Mouse (Mus musculus) spleen, adult 2 months (tissue): Measurements from ENCODE around the gene Mpo. TPM values are rescaled to one million over a fixed set of nuclear protein-coding genes. Genes with fewer than 3 reads are reported as not detected.

Experiments
- DNase-seq, 2 experiments: peaks; one replicate each; pipeline versions ENCODE4 v3.0.0 to v3.0.0-alpha.2; 2012 to 2021; ENCODE audit warnings: low spot score in 2 of 2, low read depth in 1 of 2
- H3K27ac ChIP-seq: fragments of 200-500 bp; 2 replicates; pipeline ENCODE4 v1.5.1; 2012; ENCODE audit warnings: low read length, inconsistent platforms; ENCODE audit not compliant: insufficient read depth
- H3K27me3 ChIP-seq: fragments of 200-500 bp; 2 replicates; pipeline ENCODE4 v1.6.1; 2012; ENCODE audit warnings: mild to moderate bottlenecking, moderate library complexity, low read length, inconsistent platforms; ENCODE audit not compliant: control insufficient read depth, insufficient read depth
- H3K36me3 ChIP-seq: fragments of 200-500 bp; 2 replicates; pipeline ENCODE4 v1.6.1; 2012; ENCODE audit warnings: mild to moderate bottlenecking, low read length, inconsistent platforms; ENCODE audit not compliant: control insufficient read depth, insufficient read depth
- H3K4me1 ChIP-seq: fragments of 200-500 bp; 2 replicates; pipeline ENCODE4 v1.6.1; 2011; ENCODE audit warnings: inconsistent platforms; ENCODE audit not compliant: control insufficient read depth, insufficient read depth, insufficient read length
- H3K4me3 ChIP-seq: fragments of 200-500 bp; 2 replicates; pipeline ENCODE4 v1.5.1; 2011; ENCODE audit warnings: mild to moderate bottlenecking, inconsistent platforms; ENCODE audit not compliant: insufficient read depth, insufficient read length; ENCODE audit errors: extremely low read depth
- CTCF ChIP-seq: fragments of 200-500 bp; IDR thresholded peaks from 2 replicates; pipeline ENCODE4 v1.5.1; 2011; ENCODE audit warnings: mild to moderate bottlenecking, inconsistent platforms; ENCODE audit not compliant: insufficient read depth, insufficient read length, insufficient replicate concordance; ENCODE audit errors: extremely low read depth
- POLR2A ChIP-seq: fragments of 200-500 bp; IDR thresholded peaks from 2 replicates; pipeline ENCODE4 v1.6.1; 2011; ENCODE audit warnings: low read depth, low read length, inconsistent platforms
- whole genome bisulfite sequencing: fragments of 180-500 bp; shearing (Covaris S2); methylation state at CpG from one replicate; pipeline ENCODE4 v1.1.7; 2018; 5-methylcytosine and 5-hydroxymethylcytosine counted together
- polyA plus RNA-seq: library from polyadenylated mRNA; depleted of rRNA; stranded (reverse); fragments of >200 nt; gene quantifications from 2 replicates; pipeline ENCODE4 v1.2.3, GENCODE M21; 2012; rRNA removed

Mpo gene
- polyA plus RNA-seq, 1 experiment, result 21.9 TPM

GRCm38 (mm10) chr11:87846968-87847600 is 53.7 kb downstream of the Mpo start:
- 94% methylated on average over 12 of the region's 12 CpGs for WGBS
- Histone ChIP-seq H3K4me3 (no peak overlapping the region), H3K27me3 (no peaks in the 10 kb centered on the region), H3K4me1 (no peaks in the 10 kb centered on the region), H3K36me3 (no peaks in the 10 kb centered on the region), H3K27ac (no peak overlapping the region)
- no peak for DNase-seq
- TF ChIP-seq CTCF (no peak), POLR2A (no peak)

- Histone ChIP-seq H3K36me3 (no peaks in the 10 kb centered on the region), H3K27me3 (no peaks in the 10 kb centered on the region), H3K27ac (no peak overlapping the region), H3K4me3 (no peak overlapping the region), H3K4me1 (peaks cover 3% of the 10 kb centered on the region; the same call in 1 of the 2 replicates)
- WGBS, result 89% methylated on average over 6 of the region's 6 CpGs
- no peak for DNase-seq
- TF ChIP-seq CTCF, result no peak
- TF ChIP-seq POLR2A, result no peak
Measured at GRCm38 (mm10) chr11:87847884-87848283, 54.5 kb downstream of the Mpo start.

- Histone ChIP-seq H3K27ac (peak within 1 kb of the TSS; percentile 54; the same call in 1 of the 2 replicates), H3K36me3 (peaks cover 5% of the 10 kb centered on the region), H3K4me1 (peaks cover 6% of the 10 kb centered on the region; the same call in 1 of the 2 replicates), H3K27me3 (no peaks in the 10 kb centered on the region), H3K4me3 (peak within 1 kb of the TSS; percentile 70)
- no peak for TF ChIP-seq CTCF
- peak; percentile 44; the same call in 1 of the 2 replicates for TF ChIP-seq POLR2A
- 3% methylated on average over 40 of the region's 40 CpGs for WGBS
- DNase-seq, result peak; percentile 79 to 90
Measured at GRCm38 (mm10) chr11:87852690-87853596, 59.6 kb downstream of the Mpo start, which contains the start of gene Mks1. Gene Mks1 (plus strand): TSS chr11:87853215.

GRCm38 (mm10) chr11:87853597-87853954 is 60.2 kb downstream of the Mpo start:
- peaks cover 6% of the 10 kb centered on the region; the same call in 1 of the 2 replicates for H3K4me1 ChIP-seq
- no peak for TF ChIP-seq POLR2A
- TF ChIP-seq CTCF, result no peak
- H3K27me3 ChIP-seq, result no peaks in the 10 kb centered on the region
- DNase-seq, result no peak
- peaks cover 9% of the 10 kb centered on the region for H3K36me3 ChIP-seq
- WGBS, result 37% methylated on average over 8 of the region's 8 CpGs
- H3K4me3 ChIP-seq, result peak overlapping the region; percentile 70
- peak overlapping the region; percentile 54; the same call in 1 of the 2 replicates for H3K27ac ChIP-seq

Other genes with a start within 250 kb of the Mpo start
- gene Gm11492, start 226.9 kb upstream of the Mpo start, polyA plus RNA-seq, result not detected in 2 replicates
- gene Sept4, start 224.7 kb upstream of the Mpo start, polyA plus RNA-seq, result 25.1 and 25.7 TPM in 2 replicates
- 23.8 and 28.1 TPM in 2 replicates for gene Mtmr4, start 201.4 kb upstream of the Mpo start, polyA plus RNA-seq
- gene Hsf5, start 176.4 kb upstream of the Mpo start, polyA plus RNA-seq, result 0.01 TPM in 1 of 2 replicates, not detected in the other
- gene Rnf43, start 130.9 kb upstream of the Mpo start, polyA plus RNA-seq, result 3.5 and 4.9 TPM in 2 replicates
- 59.1 and 62.2 TPM in 2 replicates for gene Supt4a, start 56.0 kb upstream of the Mpo start, polyA plus RNA-seq
- gene Tspoap1, start 33.0 kb upstream of the Mpo start, polyA plus RNA-seq, result 6.1 and 6.2 TPM in 2 replicates
- gene Lpo, start 34.7 kb downstream of the Mpo start, polyA plus RNA-seq, result 0.02 and 0.09 TPM in 2 replicates
- 12.6 and 13.3 TPM in 2 replicates for gene Mks1, start 59.6 kb downstream of the Mpo start, polyA plus RNA-seq
- 2.5 and 12.7 TPM in 2 replicates for gene Epx, start 82.0 kb downstream of the Mpo start, polyA plus RNA-seq
- gene Olfr462, start 98.7 kb downstream of the Mpo start, polyA plus RNA-seq, result not detected in 2 replicates
- not detected in 2 replicates for gene Olfr463, start 103.8 kb downstream of the Mpo start, polyA plus RNA-seq
- gene Olfr464, start 127.4 kb downstream of the Mpo start, polyA plus RNA-seq, result not detected in 2 replicates
- gene Dynll2, start 194.0 kb downstream of the Mpo start, polyA plus RNA-seq, result 28.6 and 33.8 TPM in 2 replicates